Mouse (Mus musculus): Measurements from ENCODE around the gene Ctsa.
A peak's percentile ranks its signal among the peaks of the same experiment; 100 is the strongest.

Gene Ctsa

DNA sequence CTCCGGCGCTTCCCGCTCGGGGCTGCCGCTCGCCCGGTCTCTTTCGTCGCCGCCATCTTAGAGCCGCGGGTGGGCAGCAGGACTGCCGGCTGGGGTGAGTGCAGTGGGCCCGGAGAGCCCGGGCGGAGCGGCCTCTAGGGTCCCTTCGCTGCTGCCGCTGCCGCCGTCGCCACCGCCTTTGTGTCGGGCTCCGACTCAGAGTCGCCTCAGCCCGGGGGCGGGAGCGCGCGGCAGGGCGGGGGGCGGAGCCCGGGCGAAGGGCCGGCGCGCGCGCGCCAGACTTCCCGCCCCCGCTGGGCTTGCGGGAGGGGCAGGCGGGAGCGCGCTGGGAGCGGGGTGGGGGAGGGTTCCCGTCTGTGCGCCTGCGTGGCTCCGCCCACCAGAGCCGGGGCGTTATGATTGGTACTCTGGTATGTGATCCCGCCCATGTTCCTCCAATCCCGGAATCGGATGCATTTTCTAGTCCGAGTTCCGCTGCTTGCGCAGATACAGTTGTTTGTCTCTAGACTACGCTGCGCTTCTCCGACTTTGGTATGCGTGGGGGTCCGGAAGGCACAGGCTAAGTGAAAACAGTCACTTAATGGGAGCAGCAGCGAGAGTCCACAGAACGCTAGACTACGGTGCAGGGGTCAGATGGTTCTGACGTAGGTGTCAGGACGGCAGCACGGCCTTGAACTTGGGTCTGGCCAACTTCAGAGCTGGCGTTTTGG, 47.0 kb downstream of the Ctsa start:
- DNase-seq: peak; percentile 94

DNA sequence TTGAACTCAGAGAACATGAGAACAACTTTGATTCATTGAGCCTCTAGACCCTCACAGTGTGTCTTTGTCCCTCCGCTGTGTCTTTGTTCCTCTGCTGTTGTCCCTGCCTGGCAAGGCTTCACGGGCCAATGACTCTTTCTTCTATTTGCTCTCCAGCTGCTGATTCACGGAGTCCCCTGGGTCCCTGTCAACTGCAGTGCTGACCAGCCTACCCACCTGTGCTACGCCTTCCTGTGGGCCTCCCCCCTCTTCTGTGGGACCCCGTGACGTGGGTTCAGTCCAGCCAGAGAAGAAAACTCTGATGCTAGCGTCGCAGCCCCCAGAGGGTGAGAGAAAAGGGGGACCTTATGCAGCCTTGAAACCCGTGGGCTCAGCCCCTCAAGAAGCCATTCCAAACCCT, 49.9 kb downstream of the Ctsa start:
- no peak for DNase-seq

GRCm38 (mm10) chr2:164885788-164886187, 53.1 kb downstream of the Ctsa start:
- DNase-seq: peak in 1 of 2 experiments; percentile 56

DNA sequence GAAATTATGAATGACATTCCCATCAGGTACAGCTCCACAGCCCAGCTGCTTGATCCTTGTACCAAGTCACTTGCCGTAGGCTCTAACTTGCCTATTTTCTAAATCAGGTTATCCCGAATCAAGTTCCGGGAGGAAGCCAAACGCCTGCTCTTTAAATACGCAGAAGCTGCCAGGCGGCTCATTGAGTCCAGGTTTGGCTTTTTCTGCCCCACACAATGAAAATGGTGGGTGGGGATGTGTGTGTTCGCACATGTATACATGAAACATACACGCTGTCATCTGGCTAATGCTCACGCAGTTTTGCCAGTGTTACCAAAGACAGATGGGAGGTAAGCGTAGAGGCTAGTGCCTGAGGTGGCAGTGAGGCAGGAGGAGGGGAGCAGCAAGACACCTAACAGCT, 53.9 kb downstream of the Ctsa start:
- no peak for DNase-seq

- no peak for DNase-seq
These were observed 56.3 kb downstream of the Ctsa start for GRCm38 (mm10) chr2:164888996-164889395.

- no peak for DNase-seq
These were observed 57.3 kb downstream of the Ctsa start for GRCm38 (mm10) chr2:164889960-164890359.
